Mouse (Mus musculus): ENCODE data around the gene Aqp8. TPM values are rescaled to one million over a fixed set of nuclear protein-coding genes. Genes with fewer than 3 reads are reported as not detected.

Gene Aqp8
- total and polyA plus RNA-seq, 3 experiments = not detected

DNA sequence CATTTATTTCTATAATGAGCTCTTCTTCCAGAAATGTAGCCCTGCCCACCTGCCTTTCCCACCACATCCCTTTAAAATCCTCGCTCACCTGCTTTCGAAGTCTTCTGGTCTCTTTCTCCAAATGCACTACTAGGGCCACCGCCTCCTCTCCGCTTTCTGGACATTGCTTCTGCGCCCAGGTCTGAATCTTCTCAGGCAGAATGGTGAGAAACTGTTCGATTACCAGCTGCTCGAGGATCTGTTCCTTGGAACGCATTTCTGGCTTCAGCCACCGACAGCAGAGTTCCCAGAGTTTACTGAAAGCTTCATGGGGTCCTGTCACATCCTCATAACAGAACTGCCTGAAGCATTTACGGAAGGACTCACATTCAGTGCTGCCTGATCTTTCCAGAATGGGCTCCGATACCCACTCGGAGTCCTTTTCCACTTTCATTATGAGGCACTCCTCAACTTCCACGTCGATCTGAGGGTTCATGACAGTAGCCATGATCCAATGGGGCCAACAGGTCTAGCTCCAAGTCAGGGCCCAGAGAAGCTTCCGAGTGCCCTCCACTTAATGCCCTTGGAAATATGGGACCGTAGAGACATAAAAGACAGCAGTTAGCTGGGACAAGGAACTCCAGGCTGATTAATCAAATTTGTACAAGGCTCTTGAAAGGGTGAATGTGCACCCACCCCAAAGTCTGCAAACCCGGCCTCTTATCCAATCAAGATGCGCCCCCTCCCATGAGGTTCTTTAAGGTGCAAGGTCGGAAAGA is 37.6 kb downstream of the Aqp8 start:
- Histone ChIP-seq H3K4me2 (ENCODE audit: insufficient read depth, low read depth, poor library complexity, severe bottlenecking) (no peak overlapping the region), H3K27ac (ENCODE audit: insufficient read depth, low read depth) (no peak overlapping the region), H3K9me3 (replicated peaks; ENCODE audit: low read length) (peaks cover 4% of the 10 kb centered on the region), H3K79me2 (replicated peaks; ENCODE audit: control insufficient read depth, extremely low read depth, insufficient read depth, poor library complexity, severe bottlenecking) (no peaks in the 10 kb centered on the region), H3K4me3 (replicated peaks in 1 of 3; ENCODE audit: low read depth in 2 of 3, low read length in 2 of 3, poor library complexity in 1 of 3) (no peak overlapping the region), H3K9ac (ENCODE audit: insufficient read depth, low read depth) (no peak overlapping the region), H3K27me3 (replicated peaks) (peaks cover 54% of the 10 kb centered on the region), H3K36me3 (replicated peaks in 1 of 2; ENCODE audit: control insufficient read depth in 1 of 2, insufficient read depth in 1 of 2, low read length in 1 of 2) (no peaks in the 10 kb centered on the region), H3K4me1 (ENCODE audit: control insufficient read depth in 1 of 2, insufficient read depth in 2 of 2) (no peaks in the 10 kb centered on the region)
- TF ChIP-seq ETS1 (conservative IDR thresholded peaks at IDR 0.05; ENCODE audit: low read depth, low read length) (no peak), KAT2A (IDR thresholded peaks at IDR 0.05; ENCODE audit: insufficient replicate concordance, low read length) (no peak), CHD1 (IDR thresholded peaks at IDR 0.05; ENCODE audit: low read depth, low read length) (no peak), MEF2A (IDR thresholded peaks at IDR 0.05; ENCODE audit: borderline replicate concordance, low read depth, low read length) (no peak), POLR2AphosphoS2 (IDR thresholded peaks at IDR 0.05; ENCODE audit: low read depth, low read length) (no peak), USF2 (conservative IDR thresholded peaks at IDR 0.05; ENCODE audit: low read depth, low read length) (no peak), IRF4 (IDR thresholded peaks at IDR 0.05; ENCODE audit: low read depth, low read length) (no peak), GABPA (IDR thresholded peaks at IDR 0.05; ENCODE audit: insufficient replicate concordance, low read depth, low read length) (no peak), EP300 (IDR thresholded peaks at IDR 0.05; ENCODE audit: low read length) (no peak), NRF1 (IDR thresholded peaks at IDR 0.05; ENCODE audit: low read depth, low read length) (no peak), CHD2 (IDR thresholded peaks at IDR 0.05; ENCODE audit: low read length) (no peak), PAX5 (IDR thresholded peaks at IDR 0.05; ENCODE audit: low read length) (no peak)
- no peak for DNase-seq (ENCODE audit: extremely low read depth)
- dilution Hi-C loops (cut with MboI; ENCODE audit: extremely low pct_ligation_motif_present, extremely low pct_unique_long_range_greater_than_20kb, low sequenced_read_pairs) (no loop called here), in situ Hi-C loops (cut with MboI; ENCODE audit: low pct_ligation_motif_present, low pct_unique_long_range_greater_than_20kb, low sequenced_read_pairs) (no loop called here)

DNA sequence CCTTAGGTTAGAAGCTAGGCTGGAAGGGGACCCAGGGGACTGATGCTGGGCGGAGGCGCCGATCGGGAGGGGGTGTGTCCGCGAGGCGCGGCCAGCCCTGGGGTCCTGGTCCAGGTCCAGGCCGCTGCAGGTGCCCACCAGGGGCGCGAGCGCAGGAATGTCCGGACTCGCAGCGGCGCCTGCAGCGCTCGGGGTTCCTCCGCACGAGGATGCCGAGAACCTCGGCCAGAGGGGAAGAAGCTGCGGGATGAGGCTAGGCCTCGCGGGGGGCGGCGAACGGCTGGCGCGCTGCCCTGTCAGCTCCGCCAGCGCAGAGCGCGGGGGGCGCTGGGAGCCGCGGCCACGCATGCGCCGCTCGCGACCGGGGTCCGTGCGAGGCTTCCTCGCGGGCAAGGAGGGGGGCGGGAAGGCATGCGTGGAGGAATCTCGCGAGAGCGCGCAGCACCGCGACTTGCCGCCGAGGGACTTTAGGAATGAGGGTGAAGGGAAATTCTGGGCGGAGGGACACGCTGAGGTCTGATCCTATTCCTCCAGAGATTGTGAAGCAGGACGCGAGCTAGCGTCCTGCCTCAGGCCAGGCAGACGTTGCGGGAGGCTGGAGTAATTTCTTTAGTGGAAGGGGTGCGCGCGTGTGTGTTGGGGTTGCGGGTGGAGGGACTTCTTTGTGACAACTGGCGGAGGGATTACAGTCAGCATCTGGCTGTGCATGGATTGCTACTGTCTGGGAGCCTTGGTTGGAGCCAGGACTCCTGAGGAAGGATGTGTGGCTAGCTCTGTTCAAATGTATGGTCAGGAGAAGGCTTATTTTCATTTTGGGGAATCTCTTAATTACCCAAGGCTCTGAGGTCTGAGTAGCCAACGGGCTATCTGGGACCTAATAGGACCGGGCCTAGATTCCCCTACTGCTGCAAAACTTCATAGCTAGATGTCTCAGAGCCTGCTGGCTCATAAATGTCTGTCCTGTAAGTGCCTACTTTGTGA is 38.4 kb downstream of the Aqp8 start, which contains the start of gene Zkscan2:
Gene Zkscan2, minus strand, starts transcription at position 211 of the 981 bp plus-strand sequence.
- Histone ChIP-seq H3K9ac (ENCODE audit: insufficient read depth, low read depth) (no peak within 1 kb of the TSS), H3K4me3 (replicated peaks in 1 of 3; ENCODE audit: low read depth in 2 of 3, low read length in 2 of 3, poor library complexity in 1 of 3) (no peak within 1 kb of the TSS), H3K27ac (ENCODE audit: insufficient read depth, low read depth) (no peak within 1 kb of the TSS), H3K36me3 (replicated peaks in 1 of 2; ENCODE audit: control insufficient read depth in 1 of 2, insufficient read depth in 1 of 2, low read length in 1 of 2) (no peaks in the 10 kb centered on the region), H3K9me3 (replicated peaks; ENCODE audit: low read length) (peaks cover 4% of the 10 kb centered on the region), H3K4me1 (ENCODE audit: control insufficient read depth in 1 of 2, insufficient read depth in 2 of 2) (no peaks in the 10 kb centered on the region), H3K79me2 (replicated peaks; ENCODE audit: control insufficient read depth, extremely low read depth, insufficient read depth, poor library complexity, severe bottlenecking) (no peaks in the 10 kb centered on the region), H3K27me3 (replicated peaks) (peaks cover 52% of the 10 kb centered on the region), H3K4me2 (ENCODE audit: insufficient read depth, low read depth, poor library complexity, severe bottlenecking) (no peak within 1 kb of the TSS)
- no peak for DNase-seq (ENCODE audit: extremely low read depth)
- dilution Hi-C loops (cut with MboI; ENCODE audit: extremely low pct_ligation_motif_present, extremely low pct_unique_long_range_greater_than_20kb, low sequenced_read_pairs) (no loop called here), in situ Hi-C loops (cut with MboI; ENCODE audit: low pct_ligation_motif_present, low pct_unique_long_range_greater_than_20kb, low sequenced_read_pairs) (no loop called here)
- no peak for TF ChIP-seq E2F4 (IDR thresholded peaks at IDR 0.05; ENCODE audit: insufficient replicate concordance, low read depth, low read length)
- no peak for TF ChIP-seq CHD1 (IDR thresholded peaks at IDR 0.05; ENCODE audit: low read depth, low read length)
- TF ChIP-seq MAZ (IDR thresholded peaks at IDR 0.05; ENCODE audit: low read depth, low read length) = no peak
- no peak for TF ChIP-seq ZKSCAN1 (IDR thresholded peaks at IDR 0.05; ENCODE audit: borderline replicate concordance, low read depth, low read length)
- TF ChIP-seq TCF12 (IDR thresholded peaks at IDR 0.05; ENCODE audit: low read depth, low read length) = no peak
- no peak for TF ChIP-seq MYC (IDR thresholded peaks at IDR 0.05; ENCODE audit: low read depth, low read length)
- TF ChIP-seq POLR2A (IDR thresholded peaks at IDR 0.05; ENCODE audit: low read depth, low read length) = no peak
- no peak for TF ChIP-seq USF1 (IDR thresholded peaks at IDR 0.05; ENCODE audit: low read depth, low read length)
- TF ChIP-seq CHD2 (IDR thresholded peaks at IDR 0.05; ENCODE audit: low read length) = no peak
- no peak for TF ChIP-seq KAT2A (IDR thresholded peaks at IDR 0.05; ENCODE audit: insufficient replicate concordance, low read length)
- no peak for TF ChIP-seq ZMIZ1 (IDR thresholded peaks at IDR 0.05; ENCODE audit: low read depth, low read length)
- TF ChIP-seq NRF1 (IDR thresholded peaks at IDR 0.05; ENCODE audit: low read depth, low read length) = no peak
- no peak for TF ChIP-seq ZNF384 (IDR thresholded peaks at IDR 0.05; ENCODE audit: low read depth, low read length)
- no peak for TF ChIP-seq POLR2AphosphoS2 (IDR thresholded peaks at IDR 0.05; ENCODE audit: low read depth, low read length)
- no peak for TF ChIP-seq SMC3 (IDR thresholded peaks at IDR 0.05; ENCODE audit: low read depth, low read length)
- TF ChIP-seq UBTF (IDR thresholded peaks at IDR 0.05; ENCODE audit: low read depth, low read length) = no peak
